Mouse (Mus musculus) adipocyte (in vitro differentiated cells): ENCODE measurements around the gene Arpc5.
"Not testable (repeated sequence)": the region's sequence is repeated elsewhere in the genome, so short reads cannot be mapped to it uniquely, and the experiment has no call there.

Source experiments
- DNase-seq: peaks from one replicate; pipeline ENCODE4 v3.0.0-alpha.2; 2016; ENCODE audit warnings: low spot score

Arpc5 gene

GRCm38 (mm10) chr1:152766032-152766772 is at the start of gene Arpc5, which contains the start of gene Rgl1:
Gene Arpc5 (plus strand): TSS chr1:152766542.
Gene Rgl1 (minus strand): TSS chr1:152766351.
- DNase-seq: peak; percentile 97

DNA sequence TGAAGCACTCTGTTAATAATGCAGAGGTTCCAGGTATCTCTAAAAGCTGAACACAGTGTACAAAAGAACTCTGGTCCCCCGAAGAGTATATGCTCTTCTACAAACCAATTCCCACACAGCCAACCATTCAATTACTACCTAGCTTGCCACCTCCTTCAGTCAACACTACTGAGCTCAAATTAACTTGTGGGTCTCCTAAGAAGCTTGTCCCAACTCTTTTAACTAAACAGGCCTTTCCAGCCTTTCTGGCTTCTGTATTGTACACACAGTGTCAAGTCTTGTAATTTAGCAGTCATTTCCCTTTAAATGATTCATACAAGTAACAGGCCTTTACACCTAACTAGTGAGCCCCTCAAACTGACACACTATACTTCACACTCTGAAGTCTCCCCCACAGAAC is 49.0 kb upstream of the Arpc5 start:
- DNase-seq: no peak

DNA sequence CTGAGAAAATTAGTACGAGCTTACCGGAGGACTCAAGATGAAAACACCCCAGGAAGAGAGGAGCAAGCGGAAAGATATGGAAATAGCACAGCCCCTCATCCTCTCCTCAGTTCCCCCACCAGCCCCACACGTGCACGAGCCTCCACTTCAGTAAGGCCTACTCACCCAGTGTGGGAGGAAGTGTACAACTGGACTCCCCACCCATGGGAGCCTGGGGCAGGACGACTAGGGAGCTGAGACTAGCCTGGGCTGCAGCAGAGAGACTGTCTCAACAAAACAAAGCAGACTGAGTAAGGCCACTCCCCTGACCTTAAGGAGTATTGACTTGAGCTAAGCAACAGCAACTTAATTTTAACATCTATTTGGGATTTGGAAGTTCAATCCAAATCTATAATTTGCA is 48.1 kb upstream of the Arpc5 start:
- no peak for DNase-seq

- DNase-seq: no peak
These were observed 45.4 kb upstream of the Arpc5 start for GRCm38 (mm10) chr1:152720969-152721368.

GRCm38 (mm10) chr1:152721535-152722198 is 44.7 kb upstream of the Arpc5 start:
- DNase-seq: no peak

DNA sequence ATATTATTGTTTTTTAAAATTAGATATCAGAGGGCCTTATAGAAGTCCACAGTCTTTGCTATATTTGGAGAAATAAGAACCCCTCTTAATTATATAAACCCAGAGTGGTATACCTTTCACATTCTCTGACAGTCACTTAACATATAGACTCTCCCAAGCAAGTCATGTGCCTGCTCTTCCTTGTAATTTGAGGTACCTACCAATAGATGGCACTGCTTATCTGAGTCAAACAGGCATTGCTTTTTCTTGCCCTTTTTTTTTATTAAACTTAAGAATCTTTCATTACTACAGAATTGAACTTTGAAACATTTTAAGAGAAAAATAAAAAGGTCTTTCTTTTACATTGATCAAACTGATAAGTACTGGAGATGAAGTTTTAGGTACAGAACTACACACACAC is 42.1 kb upstream of the Arpc5 start:
- peak; percentile 37 for DNase-seq

DNA sequence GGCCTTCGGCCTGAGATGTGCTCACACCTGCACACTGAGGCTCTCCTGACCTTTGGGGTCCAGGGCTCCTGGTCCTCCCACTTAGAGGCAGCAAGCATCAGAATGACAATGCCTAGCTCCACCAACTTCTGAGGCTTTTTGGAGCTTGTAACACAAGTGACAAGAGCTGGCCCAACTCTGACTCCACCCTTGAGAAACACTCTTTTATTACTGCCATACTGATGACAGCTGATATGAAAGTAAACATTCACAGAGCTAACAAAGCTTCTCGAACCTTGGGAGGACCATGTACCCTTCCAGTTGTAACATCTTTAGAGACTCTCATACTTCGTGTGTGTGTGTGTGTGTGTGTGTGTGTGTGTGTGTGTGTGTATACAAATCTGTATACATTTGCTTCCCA is 40.2 kb upstream of the Arpc5 start:
- DNase-seq: no peak

DNA sequence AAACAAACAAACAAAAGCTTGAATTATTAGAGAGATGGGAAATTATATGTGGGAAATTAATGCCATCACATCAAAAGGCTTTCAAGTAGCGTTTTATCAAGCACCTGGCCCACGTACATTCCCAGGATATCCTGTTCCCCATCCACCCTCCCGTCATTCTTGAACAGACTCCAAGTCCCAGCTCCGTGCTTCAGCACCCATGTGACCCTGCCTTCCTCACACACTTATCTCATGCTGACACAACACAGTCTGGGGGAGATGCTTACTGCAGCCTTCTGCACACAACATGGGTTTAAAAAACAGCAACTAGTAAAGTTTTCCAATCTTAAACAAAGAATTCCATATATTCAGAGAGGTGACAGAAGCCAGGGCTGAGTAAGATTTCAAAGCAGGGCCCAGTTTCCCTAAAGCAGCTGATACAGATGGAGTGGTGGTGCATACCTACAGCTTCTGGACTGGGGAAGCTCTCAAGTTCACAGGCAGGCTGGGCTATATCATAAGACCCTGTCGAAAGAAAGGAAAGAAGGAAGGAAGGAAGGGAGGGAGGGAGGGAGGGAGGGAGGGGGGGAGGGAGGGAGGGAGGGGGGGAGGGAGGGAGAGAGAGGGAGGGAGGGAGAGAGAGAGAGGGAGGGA is 38.6 kb upstream of the Arpc5 start:
- DNase-seq: no peak

GRCm38 (mm10) chr1:152738793-152739192 is 27.5 kb upstream of the Arpc5 start:
- no peak for DNase-seq

DNA sequence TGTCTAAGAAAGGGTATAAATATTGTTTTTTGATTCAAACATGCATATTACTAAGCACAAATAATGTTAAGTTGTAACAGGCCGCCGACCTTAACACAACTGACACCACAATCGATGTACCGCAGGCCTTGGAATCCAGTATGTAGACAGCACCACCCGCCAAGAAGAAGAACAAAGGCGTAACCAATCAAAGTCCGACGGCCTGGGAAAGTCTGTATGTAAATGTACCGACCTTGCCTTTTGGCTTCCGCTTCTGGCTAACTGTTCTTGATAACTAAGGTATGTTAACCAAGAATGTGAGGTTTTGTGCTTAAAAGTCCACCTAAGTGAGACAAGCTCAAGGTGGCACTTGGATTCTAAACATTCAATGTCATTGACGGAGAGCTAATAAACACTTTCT is 27.0 kb upstream of the Arpc5 start:
- no peak for DNase-seq

- DNase-seq: no peak
These were observed 23.1 kb upstream of the Arpc5 start for GRCm38 (mm10) chr1:152743095-152743826.

GRCm38 (mm10) chr1:152746426-152746825 is 19.9 kb upstream of the Arpc5 start:
- DNase-seq: peak; percentile 87

GRCm38 (mm10) chr1:152749276-152749675 is 17.1 kb upstream of the Arpc5 start:
- no peak for DNase-seq

DNA sequence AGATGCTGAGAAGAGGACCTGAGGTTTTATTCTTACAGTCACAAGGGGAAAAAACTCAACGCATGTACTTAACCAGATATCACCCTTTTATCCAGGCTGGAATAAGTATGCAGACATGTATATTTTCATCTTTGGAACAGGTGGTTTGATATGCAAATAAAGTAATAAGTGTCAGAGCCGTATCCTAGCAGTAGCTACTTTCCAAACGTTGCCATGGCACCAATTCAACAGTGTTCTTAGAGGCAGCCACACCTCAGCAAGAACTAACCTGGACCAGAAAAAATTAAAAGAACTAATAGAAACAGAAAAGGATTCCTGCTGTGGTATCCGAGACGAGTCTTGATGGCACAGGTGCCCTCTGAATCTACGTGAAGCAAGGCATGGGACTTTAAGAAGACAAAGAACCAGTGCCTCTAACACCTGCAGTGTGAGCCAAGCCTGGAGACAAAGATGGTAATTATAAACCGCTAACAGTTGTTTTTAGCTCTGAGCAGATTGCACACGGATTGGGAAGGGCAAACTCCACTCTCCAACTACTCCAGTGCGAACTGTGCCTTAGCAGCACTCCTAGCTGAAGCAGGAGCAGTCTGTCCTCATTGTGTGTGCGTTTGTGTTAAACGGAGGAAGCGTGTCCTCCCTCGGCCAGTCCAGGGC is 15.9 kb upstream of the Arpc5 start, which contains the start of gene Apobec4:
Gene Apobec4, plus strand, starts transcription at position 240 of the 654 bp plus-strand sequence.
- no peak for DNase-seq

DNA sequence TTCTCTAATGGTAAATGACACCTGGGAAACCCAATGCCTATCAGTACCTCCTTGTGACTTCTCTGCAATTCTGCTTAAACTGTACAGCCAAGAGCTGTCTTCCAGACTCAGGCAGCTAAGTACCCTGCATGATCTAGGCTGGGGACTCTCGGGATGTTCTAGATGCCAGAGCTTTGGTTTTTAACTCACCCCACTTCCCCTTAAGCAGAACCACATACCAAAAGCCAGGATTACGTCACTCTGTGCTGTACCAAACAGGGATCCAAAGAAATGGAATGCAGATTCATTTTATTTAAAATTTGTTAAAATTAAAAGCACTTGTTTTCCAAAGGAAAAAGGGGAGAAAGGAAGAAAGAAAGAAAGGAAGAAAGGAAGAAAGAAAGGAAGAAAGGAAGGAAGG is 4.6 kb upstream of the Arpc5 start:
- DNase-seq: no peak

DNA sequence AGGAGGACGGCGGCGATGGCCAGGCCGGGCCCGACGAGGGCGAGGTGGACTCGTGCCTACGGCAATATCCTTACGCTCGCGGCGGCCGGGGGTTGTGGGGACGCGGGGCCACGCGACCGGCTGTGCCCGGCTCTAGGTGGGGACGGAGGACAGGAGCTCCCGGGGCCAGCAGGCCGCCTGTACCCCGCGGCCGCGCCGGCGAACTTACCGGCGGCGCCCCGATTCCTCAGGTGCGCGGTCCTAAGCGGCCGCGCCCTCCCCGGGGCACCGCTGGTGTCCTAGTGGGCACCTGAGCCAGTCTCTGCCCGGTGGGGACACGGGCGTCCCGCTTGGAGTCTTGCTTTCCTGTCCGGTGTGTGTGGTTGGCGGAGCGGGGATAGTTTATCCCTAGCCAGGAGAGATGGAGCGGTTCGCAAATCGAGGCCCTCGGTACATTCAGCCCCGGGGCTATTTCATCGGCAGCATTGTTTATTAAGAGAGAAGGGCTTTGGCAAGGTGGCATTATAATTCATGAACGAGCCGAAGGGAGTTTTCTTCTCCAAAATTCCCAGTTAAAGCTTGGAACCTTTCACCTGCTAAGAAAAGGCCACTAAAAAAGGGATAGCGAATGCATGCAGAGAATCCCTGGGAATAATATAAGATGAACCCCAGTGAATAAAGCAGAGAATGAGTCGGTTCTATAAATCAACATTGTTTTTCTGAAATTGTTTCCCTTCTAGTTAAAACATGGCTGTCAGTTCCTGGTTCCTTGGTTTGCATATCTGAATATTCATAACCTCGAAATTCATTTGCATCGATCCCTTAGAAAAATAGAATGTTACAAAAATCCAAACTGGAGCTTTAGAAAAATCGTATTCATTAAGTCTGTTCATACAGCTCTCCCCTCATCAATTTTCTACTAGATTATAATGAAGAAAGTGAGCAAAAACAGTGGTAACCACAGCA is 734 bp downstream of the Arpc5 start:
- DNase-seq: peak; percentile 46

GRCm38 (mm10) chr1:152767749-152768488 is 1.6 kb downstream of the Arpc5 start:
- DNase-seq: peak; percentile 88

DNA sequence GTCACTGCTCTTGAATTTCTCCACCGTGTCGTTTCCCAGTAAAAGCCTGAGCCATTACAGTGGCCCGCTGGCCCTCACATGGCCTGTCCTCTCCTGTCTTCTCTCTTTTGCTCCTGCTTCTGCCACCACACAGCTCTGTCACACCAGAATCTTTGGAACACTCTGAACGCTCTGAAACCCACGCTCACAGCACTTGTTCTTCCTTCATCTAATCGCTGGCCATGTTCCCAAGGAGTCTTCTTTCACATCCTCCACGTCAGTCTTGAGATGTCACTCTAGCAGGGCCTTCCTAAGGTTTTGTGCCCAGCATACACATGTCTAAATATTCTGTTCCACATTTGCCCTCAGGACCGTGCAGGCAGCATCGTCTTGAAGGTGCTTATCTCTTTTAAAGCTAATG is 4.7 kb downstream of the Arpc5 start:
- DNase-seq: no peak

- DNase-seq: not testable (repeated sequence)
These were observed 8.3 kb downstream of the Arpc5 start for GRCm38 (mm10) chr1:152774601-152775000.
